Mouse (Mus musculus) intestine, embryonic 16.5 days (tissue): ENCODE data around the gene Atp6v1e2. TPM values are rescaled to one million over a fixed set of nuclear protein-coding genes. Genes with fewer than 3 reads are reported as not detected.

Source experiments
- ATAC-seq: fragments of 200-750 bp; cut with Nextera tagmentation; 2 replicates; pipeline ENCODE4 v1.8.0; 2017; ENCODE audit warnings: moderate TSS enrichment, moderate library complexity
- H3K27ac ChIP-seq: fragments of 300-500 bp; sonication (generic); 2 replicates; pipeline ENCODE4 v1.5.1; 2014; ENCODE audit warnings: mild to moderate bottlenecking, low read length
- H3K27me3 ChIP-seq: fragments of 300-500 bp; sonication (generic); replicated peaks from 2 replicates; pipeline ENCODE4 v1.6.1; 2014; ENCODE audit warnings: low read length, control low read depth, mixed read lengths; ENCODE audit not compliant: control insufficient read depth, insufficient read depth
- H3K36me3 ChIP-seq: fragments of 300-500 bp; sonication (generic); 2 replicates; pipeline ENCODE4 v1.6.1; 2014; ENCODE audit warnings: low read length, control low read depth; ENCODE audit not compliant: control insufficient read depth, insufficient read depth
- H3K4me1 ChIP-seq: fragments of 300-500 bp; sonication (generic); 2 replicates; pipeline ENCODE4 v1.6.1; 2014; ENCODE audit warnings: low read length, control low read depth, mixed read lengths; ENCODE audit not compliant: control insufficient read depth, insufficient read depth
- H3K4me2 ChIP-seq: fragments of 300-500 bp; sonication (generic); 2 replicates; pipeline ENCODE4 v1.6.1; 2014; ENCODE audit warnings: low read depth, low read length, control low read depth
- H3K4me3 ChIP-seq: fragments of 300-500 bp; sonication (generic); 2 replicates; pipeline ENCODE4 v1.5.1; 2014; ENCODE audit warnings: mild to moderate bottlenecking, low read length
- H3K9ac ChIP-seq: fragments of 300-500 bp; sonication (generic); 2 replicates; pipeline ENCODE4 v1.6.1; 2014; ENCODE audit warnings: low read depth, low read length
- H3K9me3 ChIP-seq: fragments of 300-500 bp; sonication (generic); 2 replicates; pipeline ENCODE4 v1.6.1; 2016; ENCODE audit warnings: low read length, control low read depth; ENCODE audit not compliant: control insufficient read depth
- WGBS: fragments of 180-500 bp; shearing (Covaris S2); extraction: QIAGEN DNeasy Blood & Tissue Kit; methylation state at CpG from one replicate; pipeline ENCODE4 v1.1.7; 2014; 5-methylcytosine and 5-hydroxymethylcytosine counted together
- polyA plus RNA-seq: library from polyadenylated mRNA; unstranded; fragments of >200 nt; fragmentation: Nextera tagmentation; extraction: Ambion mirVana; gene quantifications from 2 replicates; pipeline ENCODE4 v1.2.1, GENCODE M21; 2015

Atp6v1e2 gene
- polyA plus RNA-seq, 1 experiment from 2014 or later: 0.13 TPM

DNA sequence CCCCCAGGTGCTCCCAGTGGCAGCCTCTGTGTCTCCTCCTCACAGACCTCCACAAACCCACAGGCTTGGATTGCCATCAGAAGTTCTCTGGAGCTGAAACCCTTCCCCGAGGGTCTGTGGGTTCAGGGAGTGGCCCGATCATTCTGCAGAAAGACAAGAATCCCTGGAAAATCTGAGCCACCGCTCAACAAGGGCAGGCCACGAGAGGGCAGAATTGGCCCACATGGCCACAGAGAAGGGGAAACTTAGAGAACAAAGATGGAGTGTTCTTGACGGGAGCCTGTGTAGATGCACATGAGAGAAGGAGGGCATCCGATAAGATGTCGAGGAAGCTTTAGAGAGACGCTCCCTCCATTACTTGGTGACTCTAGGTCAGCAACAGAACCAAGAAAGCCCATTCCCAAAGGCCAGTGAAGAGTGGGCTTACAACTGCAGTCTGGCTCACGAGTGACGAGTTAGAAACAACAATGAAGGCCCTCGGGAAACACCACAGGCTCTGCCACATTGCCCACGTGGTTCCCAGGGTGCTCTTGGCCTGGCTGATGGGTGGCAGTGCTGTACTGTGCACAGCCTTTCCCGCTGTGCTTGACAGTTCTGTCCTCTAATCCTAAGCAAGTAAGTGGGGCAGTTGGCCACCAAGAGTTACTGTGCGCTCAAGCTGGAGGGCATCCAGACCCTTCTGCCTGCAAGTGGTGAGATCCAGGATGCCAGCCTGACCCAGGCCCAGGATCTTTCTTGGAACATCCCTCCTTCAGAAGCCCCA lies 37.8 kb downstream of the Atp6v1e2 start:
- Histone ChIP-seq H3K27ac (no peak overlapping the region), H3K9me3 (no peaks in the 10 kb centered on the region), H3K27me3 (no peaks in the 10 kb centered on the region), H3K36me3 (no peaks in the 10 kb centered on the region), H3K4me1 (0 out of 2 replicates have a peak, but pooled peaks cover 4% of the 10 kb centered on the region), H3K9ac (no peak overlapping the region), H3K4me3 (no peak overlapping the region), H3K4me2 (no peak overlapping the region)
- 69% methylated on average over 14 of the region's 14 CpGs for WGBS
- no peak for ATAC-seq

DNA sequence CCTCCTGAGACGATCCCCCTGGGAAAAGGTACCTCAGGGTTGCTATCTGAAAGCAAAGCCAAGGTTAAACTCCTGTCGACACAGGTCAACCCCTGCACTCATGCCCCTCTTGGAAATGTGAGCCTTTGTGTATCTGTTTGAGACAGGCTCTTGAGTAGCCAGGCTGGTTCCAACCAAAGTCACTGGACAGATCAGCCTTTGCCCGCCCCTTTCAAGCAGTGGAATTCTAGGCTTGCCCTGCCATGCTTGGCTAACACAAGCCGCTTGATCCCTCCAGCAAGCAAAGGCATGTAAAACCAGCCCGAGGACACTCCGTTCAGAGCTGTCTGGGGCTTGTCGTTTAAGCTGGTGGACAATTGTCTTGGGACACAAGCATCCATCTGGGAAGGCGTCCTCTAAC lies 39.4 kb downstream of the Atp6v1e2 start:
- 0 out of 2 replicates have a peak, but pooled peaks cover 4% of the 10 kb centered on the region for H3K4me1 ChIP-seq
- no peak overlapping the region for H3K4me2 ChIP-seq
- H3K27ac ChIP-seq: no peak overlapping the region
- WGBS: 65% methylated on average over 8 of the region's 8 CpGs
- H3K4me3 ChIP-seq: no peak overlapping the region
- H3K27me3 ChIP-seq: no peaks in the 10 kb centered on the region
- no peak for ATAC-seq
- no peaks in the 10 kb centered on the region for H3K9me3 ChIP-seq
- H3K9ac ChIP-seq: no peak overlapping the region
- H3K36me3 ChIP-seq: no peaks in the 10 kb centered on the region

DNA sequence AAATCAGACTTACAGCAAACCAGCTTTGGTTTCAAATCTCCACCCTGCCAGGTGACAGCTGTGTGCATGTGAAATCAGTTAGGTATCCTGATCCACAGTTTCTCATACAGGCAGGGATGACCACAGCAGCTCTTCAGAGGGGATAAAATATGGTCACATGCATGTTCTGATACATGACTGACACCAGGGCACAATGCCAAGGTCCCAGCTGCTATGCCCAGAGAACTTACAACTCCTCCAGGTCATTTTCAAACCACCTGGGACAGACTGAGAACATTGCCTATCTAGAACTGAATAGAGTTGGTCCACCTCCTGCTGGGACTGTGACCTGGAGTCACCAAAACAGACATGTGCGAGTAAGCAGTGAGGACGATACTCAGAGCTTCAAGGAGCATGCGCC lies 40.6 kb downstream of the Atp6v1e2 start:
- H3K4me2 ChIP-seq: no peak overlapping the region
- 89% methylated on average over 3 of the region's 3 CpGs for WGBS
- H3K4me1 ChIP-seq: 0 out of 2 replicates have a peak, but pooled peaks cover 4% of the 10 kb centered on the region
- no peaks in the 10 kb centered on the region for H3K27me3 ChIP-seq
- no peaks in the 10 kb centered on the region for H3K36me3 ChIP-seq
- H3K4me3 ChIP-seq: no peak overlapping the region
- no peaks in the 10 kb centered on the region for H3K9me3 ChIP-seq
- ATAC-seq: no peak
- no peak overlapping the region for H3K9ac ChIP-seq
- no peak overlapping the region for H3K27ac ChIP-seq

DNA sequence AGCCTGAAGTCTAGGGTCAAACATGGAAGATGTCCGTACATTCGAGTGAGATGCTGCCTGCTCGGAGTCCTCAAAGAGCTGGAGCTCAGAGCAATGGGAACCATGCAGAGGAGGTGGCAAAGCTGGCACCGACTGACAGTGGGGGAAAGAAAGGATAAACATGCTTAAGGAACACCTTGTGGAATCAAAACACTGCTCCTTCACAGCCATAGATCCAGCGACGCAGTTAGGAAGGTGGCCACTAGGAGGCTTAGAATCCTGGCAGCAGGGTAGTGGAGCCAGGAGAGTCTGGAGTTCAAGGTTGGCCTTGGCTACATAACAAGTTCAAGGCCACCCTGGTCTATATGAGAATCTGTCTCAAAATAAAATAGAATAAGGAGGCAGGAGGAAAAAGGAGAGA lies 41.1 kb downstream of the Atp6v1e2 start:
- Histone ChIP-seq H3K4me1 (0 out of 2 replicates have a peak, but pooled peaks cover 4% of the 10 kb centered on the region), H3K9me3 (no peaks in the 10 kb centered on the region), H3K4me2 (no peak overlapping the region), H3K9ac (no peak overlapping the region), H3K27ac (no peak overlapping the region), H3K4me3 (no peak overlapping the region), H3K36me3 (no peaks in the 10 kb centered on the region), H3K27me3 (no peaks in the 10 kb centered on the region)
- no peak for ATAC-seq
- WGBS: 26% methylated on average over 6 of the region's 6 CpGs

DNA sequence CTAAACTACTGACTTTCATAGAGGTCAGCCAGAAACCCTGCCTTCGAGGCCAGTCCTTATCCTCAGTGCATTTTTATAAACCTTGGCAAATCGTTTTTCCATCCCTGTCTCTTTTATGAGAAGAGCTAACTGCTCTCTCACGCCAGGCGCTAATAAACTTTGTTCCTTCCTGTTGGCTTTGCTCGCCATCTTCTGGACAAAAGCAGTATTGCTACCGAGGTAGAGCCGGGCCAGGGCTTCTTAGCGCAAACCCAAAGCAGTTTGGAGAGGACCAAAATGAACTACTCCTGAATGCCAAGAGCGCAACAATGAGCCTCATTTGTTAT lies 41.6 kb downstream of the Atp6v1e2 start:
- Histone ChIP-seq H3K9ac (no peak overlapping the region), H3K27me3 (no peaks in the 10 kb centered on the region), H3K36me3 (no peaks in the 10 kb centered on the region), H3K4me2 (no peak overlapping the region), H3K4me3 (no peak overlapping the region), H3K9me3 (no peaks in the 10 kb centered on the region), H3K4me1 (0 out of 2 replicates have a peak, but pooled peaks cover 4% of the 10 kb centered on the region), H3K27ac (0 out of 2 replicates have a peak overlapping the region, but pooled peaks have one; percentile 9)
- ATAC-seq: peak; percentile 74
- 4% methylated on average over 9 of the region's 9 CpGs for WGBS

DNA sequence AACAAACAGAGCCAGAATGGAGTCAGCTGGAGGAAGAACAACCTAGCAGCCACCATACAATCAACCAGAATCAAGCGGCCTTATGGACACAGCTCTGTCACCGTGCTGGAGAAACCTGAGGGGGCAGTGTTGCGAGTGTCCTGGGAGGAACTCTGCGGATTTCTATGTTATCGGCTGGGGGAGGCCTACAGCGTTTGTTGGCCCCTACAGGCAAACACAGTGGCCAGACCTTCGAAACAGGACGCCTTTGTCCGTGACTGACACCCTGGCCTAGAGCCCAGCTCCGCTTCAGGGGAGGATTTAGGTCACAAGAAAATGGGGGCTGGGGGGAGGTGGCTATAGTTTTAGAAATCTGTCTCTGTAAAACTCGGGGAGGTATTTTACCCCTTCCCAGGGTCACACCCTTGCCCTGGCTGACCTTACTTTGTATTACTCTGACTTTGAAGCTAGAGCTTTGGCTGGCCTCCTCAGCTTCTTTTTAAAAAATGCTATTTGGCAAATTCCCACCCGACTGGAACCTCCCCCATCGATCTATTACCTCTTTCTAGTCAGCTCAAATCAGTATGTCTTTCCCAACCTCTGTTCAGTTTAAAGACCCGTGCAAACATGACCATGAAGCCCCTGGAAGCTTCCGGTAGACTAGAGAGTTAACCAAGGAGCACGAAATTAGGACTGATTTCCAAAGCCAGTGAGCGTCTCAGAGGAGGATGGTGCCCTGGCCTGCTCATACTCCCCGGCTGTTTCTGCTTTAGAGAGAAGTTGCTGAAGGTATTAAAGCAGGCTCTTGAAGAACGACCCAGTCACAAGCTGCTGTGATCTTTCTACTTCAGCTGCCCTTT lies 42.2 kb downstream of the Atp6v1e2 start:
- ATAC-seq: peak; percentile 64
- no peaks in the 10 kb centered on the region for H3K36me3 ChIP-seq
- 24% methylated on average over 19 of the region's 19 CpGs for WGBS
- H3K4me1 ChIP-seq: 0 out of 2 replicates have a peak, but pooled peaks cover 4% of the 10 kb centered on the region
- no peaks in the 10 kb centered on the region for H3K9me3 ChIP-seq
- no peak overlapping the region for H3K4me3 ChIP-seq
- no peak overlapping the region for H3K9ac ChIP-seq
- H3K27me3 ChIP-seq: no peaks in the 10 kb centered on the region
- 0 out of 2 replicates have a peak overlapping the region, but pooled peaks have one; percentile 9 for H3K27ac ChIP-seq
- no peak overlapping the region for H3K4me2 ChIP-seq

DNA sequence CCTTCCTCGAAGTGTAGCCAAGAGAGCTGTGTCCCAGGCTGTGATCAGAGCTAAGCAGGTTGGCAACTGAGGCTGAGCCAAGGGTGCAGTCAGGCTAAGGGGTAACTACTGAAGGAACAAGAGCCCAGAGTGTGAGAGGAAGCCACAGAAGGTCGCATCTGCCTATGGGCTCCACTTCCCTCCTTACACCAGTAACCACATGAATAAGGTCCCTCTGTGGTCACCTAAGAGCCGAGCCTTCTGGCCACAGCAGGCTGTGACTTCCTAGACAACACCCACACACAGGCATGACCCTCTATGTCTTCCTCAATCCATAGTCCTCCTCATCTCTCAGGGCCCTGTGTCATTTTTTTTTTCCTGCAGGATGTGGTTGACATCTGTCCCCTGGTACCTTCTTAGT lies 43.5 kb downstream of the Atp6v1e2 start:
- Histone ChIP-seq H3K4me1 (0 out of 2 replicates have a peak, but pooled peaks cover 4% of the 10 kb centered on the region), H3K27ac (no peak overlapping the region), H3K9me3 (no peaks in the 10 kb centered on the region), H3K27me3 (no peaks in the 10 kb centered on the region), H3K9ac (no peak overlapping the region), H3K36me3 (no peaks in the 10 kb centered on the region), H3K4me3 (no peak overlapping the region), H3K4me2 (no peak overlapping the region)
- ATAC-seq: no peak
- WGBS: 71% methylated on average over 3 of the region's 3 CpGs

DNA sequence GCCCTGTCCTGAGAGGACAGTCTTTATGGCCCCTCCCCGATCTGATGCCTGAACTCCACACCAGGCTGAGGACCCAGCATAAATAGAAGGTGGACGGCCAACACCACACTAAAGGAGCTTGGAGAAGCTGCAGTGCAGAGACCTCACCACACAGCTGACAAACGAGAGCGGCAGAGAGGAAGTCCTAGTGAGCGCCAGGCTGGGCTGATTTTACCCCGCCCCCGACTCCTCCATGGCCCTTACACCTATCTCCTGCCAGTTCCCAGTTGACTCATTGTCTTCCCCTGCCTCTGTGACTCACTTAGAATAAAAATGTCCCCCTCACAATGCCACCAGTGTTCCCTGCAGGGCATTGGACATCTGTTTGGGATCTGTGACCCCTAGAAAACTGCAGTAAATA lies 44.1 kb downstream of the Atp6v1e2 start:
- Histone ChIP-seq H3K27ac (no peak overlapping the region), H3K9ac (no peak overlapping the region), H3K9me3 (no peaks in the 10 kb centered on the region), H3K4me2 (no peak overlapping the region), H3K4me1 (0 out of 2 replicates have a peak, but pooled peaks cover 4% of the 10 kb centered on the region), H3K27me3 (no peaks in the 10 kb centered on the region), H3K4me3 (no peak overlapping the region), H3K36me3 (no peaks in the 10 kb centered on the region)
- no peak for ATAC-seq
- WGBS: 34% methylated on average over 7 of the region's 7 CpGs

DNA sequence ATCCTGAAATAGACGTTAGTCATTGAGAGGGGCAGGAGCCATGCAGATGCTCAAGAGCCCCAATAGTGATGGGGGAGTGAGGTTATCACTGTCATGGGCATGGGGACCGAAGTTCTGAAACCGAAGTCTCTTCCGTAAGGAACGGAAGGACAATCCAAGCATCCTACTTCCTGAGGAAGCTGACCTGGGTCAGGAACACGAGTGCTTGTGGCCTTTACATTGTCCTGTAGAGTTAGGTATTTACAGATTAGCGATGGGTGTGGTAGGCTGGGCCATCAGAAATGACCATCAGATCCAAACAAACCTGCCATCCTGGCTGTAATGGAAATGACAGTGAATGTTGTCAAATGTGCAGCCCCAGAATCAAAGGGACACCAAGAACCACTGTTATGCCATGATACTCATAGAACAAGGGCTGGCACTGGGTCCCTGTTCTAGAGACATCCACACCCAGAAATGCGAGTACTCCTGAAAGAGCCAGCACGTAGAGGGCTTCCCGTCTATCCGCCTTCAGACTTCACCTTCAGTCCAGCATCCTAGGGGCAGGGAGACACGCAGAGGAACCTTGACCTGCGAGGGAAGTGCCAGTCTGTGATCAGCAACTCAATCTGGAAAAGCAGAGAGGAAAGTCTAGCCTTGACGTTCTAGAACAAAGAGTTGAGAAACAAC lies 45.2 kb downstream of the Atp6v1e2 start:
- H3K27me3 ChIP-seq: no peaks in the 10 kb centered on the region
- 89% methylated on average over 14 of the region's 14 CpGs for WGBS
- H3K9ac ChIP-seq: no peak overlapping the region
- H3K27ac ChIP-seq: no peak overlapping the region
- H3K4me1 ChIP-seq: 0 out of 2 replicates have a peak, but pooled peaks cover 4% of the 10 kb centered on the region
- ATAC-seq: no peak
- no peak overlapping the region for H3K4me2 ChIP-seq
- no peak overlapping the region for H3K4me3 ChIP-seq
- no peaks in the 10 kb centered on the region for H3K36me3 ChIP-seq
- H3K9me3 ChIP-seq: no peaks in the 10 kb centered on the region
